Mouse (Mus musculus) B cell, adult 62 days (primary cell): Measurements from ENCODE around the gene Gm14139. TPM values are rescaled to one million over a fixed set of nuclear protein-coding genes. Genes with fewer than 3 reads are reported as not detected.

Source experiments
- total RNA-seq: library from RNA; stranded (reverse); gene quantifications from 4 replicates; pipeline ENCODE4 v1.2.4, GENCODE M21; 2023

Gm14139 gene
- total RNA-seq, result 0.58 to 0.91 TPM (median 0.89 TPM) in 3 of 4 replicates, not detected in the other

GRCm38 (mm10) chr2:150181570-150181999 lies at the start of gene Gm14139:
TSS of gene Gm14139 (plus strand) at chr2:150181755.

DNA sequence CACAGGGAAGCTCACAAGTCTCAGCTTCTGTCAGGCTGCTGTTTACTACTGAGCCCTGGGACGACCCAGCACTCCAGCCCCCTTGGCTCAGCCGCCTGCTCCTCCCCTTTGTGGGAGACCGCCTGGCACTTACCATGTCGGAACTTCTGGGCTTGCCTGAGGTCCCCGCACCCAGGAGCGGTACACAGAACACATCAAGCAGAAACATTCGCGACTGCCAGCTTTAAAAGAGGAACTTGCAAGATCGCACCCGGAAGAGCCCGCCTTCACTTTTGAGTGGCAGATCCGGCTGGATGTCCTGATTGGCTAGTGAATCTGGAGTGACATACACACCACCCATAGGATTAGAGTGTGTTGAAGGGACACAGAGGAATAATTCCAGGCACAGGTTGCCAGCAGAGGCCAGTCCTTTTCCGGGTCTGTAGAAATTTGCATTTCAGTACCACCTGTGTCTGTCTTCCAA lies 45.1 kb upstream of the Gm14139 start, which contains the start of gene Zfp120:
TSS of gene Zfp120 (minus strand) at position 274 of the 463 bp plus-strand sequence.

GRCm38 (mm10) chr2:150179579-150179978 lies 2.0 kb upstream of the Gm14139 start, which contains the start of gene Gm10770:
TSS of gene Gm10770 (minus strand) at chr2:150179679.

DNA sequence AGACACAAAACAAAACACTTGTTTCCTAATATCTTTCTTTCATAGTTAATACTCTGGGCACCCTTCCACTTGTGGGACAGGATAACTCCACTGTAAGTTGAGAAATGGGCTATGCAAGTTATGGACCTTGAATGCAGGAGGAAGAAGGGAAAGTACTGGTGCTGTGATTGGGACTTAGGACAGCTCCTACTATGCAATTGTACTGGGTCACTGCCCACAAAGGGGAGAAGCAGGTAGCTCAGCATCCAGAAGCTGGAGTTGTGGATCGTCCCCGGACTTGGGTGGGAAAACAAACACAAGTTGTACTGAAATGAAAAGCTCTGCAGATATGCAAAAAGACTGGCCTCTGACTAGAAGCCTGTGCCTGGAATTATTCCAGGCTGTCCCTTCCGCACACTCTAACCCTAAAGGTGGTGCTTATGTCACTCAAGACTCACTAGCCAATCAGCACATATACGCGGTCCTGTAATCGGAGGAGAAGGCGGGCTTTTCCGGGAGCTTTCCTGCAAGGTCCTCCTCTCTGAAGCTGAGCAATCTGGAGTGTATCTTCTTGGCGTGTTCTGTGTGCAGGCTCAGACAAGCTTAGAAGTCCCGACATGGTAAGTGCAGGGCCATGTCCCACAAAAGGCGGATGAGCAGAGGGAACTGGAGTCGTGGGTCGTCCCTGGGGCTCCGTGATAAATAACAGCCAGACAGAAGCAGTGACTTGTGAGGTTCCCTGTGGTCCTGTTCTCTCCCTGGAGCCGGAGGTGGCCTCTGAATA lies 36.2 kb downstream of the Gm14139 start, which contains the start of gene Zfp937:
TSS of gene Zfp937 (plus strand) at position 474 of the 763 bp plus-strand sequence.

Other genes starting within 250 kb of the Gm14139 start
- 8.8 to 13.1 TPM (median 10.3 TPM) in 4 replicates for gene Zfp120, start 45.0 kb upstream of the Gm14139 start, total RNA-seq
- gene Gm10770, start 2.1 kb upstream of the Gm14139 start, total RNA-seq, result not detected in 4 replicates
- 2.9 to 4.5 TPM (median 4.1 TPM) in 4 replicates for gene Zfp937, start 36.3 kb downstream of the Gm14139 start, total RNA-seq
- 10.7 to 15.8 TPM (median 12.1 TPM) in 4 replicates for gene Gm21994, start 73.8 kb downstream of the Gm14139 start, total RNA-seq
- gene Gm14124, start 75.8 kb downstream of the Gm14139 start, total RNA-seq, result 0.23 to 0.34 TPM (median 0.33 TPM) in 3 of 4 replicates, not detected in the other
- 3.5 to 13.5 TPM (median 9.3 TPM) in 4 replicates for gene Gm10130, start 141.9 kb downstream of the Gm14139 start, total RNA-seq
- 4.1 to 6.9 TPM (median 5.0 TPM) in 4 replicates for gene 3300002I08Rik, start 181.0 kb downstream of the Gm14139 start, total RNA-seq